ENCODE assay signal across 23 mouse cellular contexts in genomic region chr1:118658716-118659115, GRCm38 (mm10). TPM values are rescaled to one million over a fixed set of nuclear protein-coding genes. Genes with fewer than 3 reads are reported as not detected.
"Had no signal": no experiment of that assay in that cellular context is flagged by ENCODE, and none has a peak within 500 bp of the region (broad histone marks: within the 10 kb centered on the region; RNA-seq: fewer than 3 reads in every experiment).

No protein-coding gene starts in this region.

- H3K4me2 ChIP-seq: limb, embryonic 12.5 days; limb, embryonic 15.5 days; liver, embryonic 13.5 days; midbrain, embryonic 11.5 days; neural tube, embryonic 12.5 days; neural tube, embryonic 15.5 days had no signal

- H3K4me3 ChIP-seq: limb, embryonic 12.5 days; limb, embryonic 15.5 days; liver, embryonic 13.5 days; neural tube, embryonic 12.5 days; neural tube, embryonic 15.5 days had no signal

- H3K27ac ChIP-seq: hindbrain, postnatal 0 days; limb, embryonic 12.5 days; limb, embryonic 15.5 days; liver, embryonic 13.5 days; neural tube, embryonic 12.5 days; neural tube, embryonic 15.5 days; stomach, postnatal 0 days had no signal

- H3K4me1 ChIP-seq: limb, embryonic 12.5 days; neural tube, embryonic 12.5 days; neural tube, embryonic 15.5 days had no signal

- H3K36me3 ChIP-seq: limb, embryonic 12.5 days; limb, embryonic 15.5 days; liver, embryonic 13.5 days; neural tube, embryonic 12.5 days; neural tube, embryonic 15.5 days had no signal

- H3K9ac ChIP-seq: limb, embryonic 12.5 days; limb, embryonic 15.5 days; liver, embryonic 13.5 days; neural tube, embryonic 12.5 days; neural tube, embryonic 15.5 days had no signal

- H3K9me3 ChIP-seq: limb, embryonic 12.5 days; limb, embryonic 15.5 days; liver, embryonic 13.5 days; neural tube, embryonic 12.5 days; neural tube, embryonic 15.5 days had no signal

- DNase-seq: left cerebral cortex, postnatal 4 days; liver, embryonic 13.5 days; lung, adult 2 months; lung, postnatal 14 days; lung, postnatal 4 days; midbrain, embryonic 14.5 days; right cerebral cortex, adult 18-20 months; right cerebral cortex, postnatal 14 days; right cerebral cortex, postnatal 4 days; thymus, adult 2 months; thymus, postnatal 14 days; thymus, postnatal 4 days had no signal

- H3K27me3 ChIP-seq: limb, embryonic 12.5 days; limb, embryonic 15.5 days; liver, embryonic 13.5 days; neural tube, embryonic 12.5 days; neural tube, embryonic 15.5 days had no signal

- ATAC-seq: hindbrain, postnatal 0 days; inflammation-experienced regulatory T-cells, adult 6 months; intestine, postnatal 0 days had no signal

RNA-seq across cellular contexts. Expression of gene Tfcp2l1, which starts 31.0 kb away (rescaled TPM):
- total RNA-seq: megakaryocyte progenitor cell, adult 5-6 weeks; megakaryocyte-erythroid progenitor cell, adult 5-6 weeks had no signal
